Mouse (Mus musculus): ENCODE results near the gene Cacna2d3.

DNA sequence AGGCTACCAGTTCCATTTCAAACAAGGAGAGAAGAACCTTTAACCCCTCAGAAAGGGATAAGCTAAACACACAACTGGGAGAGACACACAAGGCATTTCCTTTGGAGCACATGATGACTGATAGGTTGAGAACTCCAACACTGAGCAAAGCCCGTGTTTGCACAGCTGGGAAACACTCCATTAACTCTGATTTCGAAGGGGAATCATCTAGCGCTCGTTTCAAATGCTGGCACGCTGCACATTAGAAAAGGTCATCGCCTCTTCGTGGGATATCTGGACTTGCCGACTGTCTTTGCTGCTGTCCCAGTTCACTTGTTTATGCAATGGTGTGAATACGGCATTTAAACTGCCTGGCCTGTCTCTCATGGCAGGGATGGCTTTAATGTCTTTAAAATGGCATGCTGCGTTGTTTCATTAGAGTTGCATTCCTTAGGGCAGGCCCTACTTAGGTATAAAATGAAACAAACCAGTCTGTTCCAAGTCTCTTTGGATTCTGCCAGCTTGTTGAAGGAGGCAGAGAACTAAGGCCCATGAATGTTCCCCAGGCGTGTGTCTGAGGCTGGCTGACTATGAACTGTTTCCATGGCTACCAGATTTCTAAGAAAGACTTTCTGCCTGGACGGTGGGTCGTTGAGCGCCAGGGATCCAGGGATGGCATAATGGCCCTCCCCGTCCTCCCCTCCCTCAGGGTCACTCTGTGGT, 542.8 kb downstream of the Cacna2d3 start:
- TF ChIP-seq EP300 (IDR thresholded peaks at IDR 0.05; ENCODE audit: low read depth): no peak
- no peak for TF ChIP-seq CTCF (IDR thresholded peaks at IDR 0.05; ENCODE audit: low read depth)

All from liver, embryonic 14.5 days (tissue).